25 mouse cellular contexts compared by ENCODE assay signal in the genomic region with DNA sequence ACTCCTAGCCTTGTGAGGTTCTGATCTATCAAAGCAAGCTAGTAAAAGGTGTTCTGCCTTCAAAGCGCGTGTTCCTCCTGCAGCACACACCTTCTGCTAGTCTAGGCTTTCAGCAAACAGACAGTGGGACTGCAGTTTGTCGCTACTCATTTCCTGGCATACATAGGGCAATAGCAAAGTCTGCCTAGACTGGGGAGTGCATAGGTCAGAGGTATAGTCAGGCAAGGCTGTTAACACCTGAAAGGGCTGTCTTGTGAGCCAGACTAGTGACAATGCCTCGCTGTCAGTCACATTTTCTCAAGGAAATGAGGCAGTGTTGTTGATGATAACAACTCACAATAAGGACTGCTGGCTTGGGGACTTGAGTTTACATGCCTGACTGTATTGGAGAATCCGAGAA. TPM values are rescaled to one million over a fixed set of nuclear protein-coding genes. Genes with fewer than 3 reads are reported as not detected.
DNase-seq lines count a peak whose midpoint lies in the region; ATAC-seq and TF ChIP-seq lines count a peak whose summit lies in the region.
"Had no signal": no experiment of that assay in that cellular context is flagged by ENCODE, and none has a peak within 500 bp of the region (broad histone marks: within the 10 kb centered on the region; RNA-seq: fewer than 3 reads in every experiment).

No protein-coding gene starts in this region.

- no peaks in the 10 kb centered on the region for H3K36me3 ChIP-seq in intestine, embryonic 15.5 days
- no peaks in the 10 kb centered on the region for H3K36me3 ChIP-seq in intestine, postnatal 0 days (ENCODE audit: control insufficient read depth, insufficient read depth)
- H3K36me3 ChIP-seq in intestine, embryonic 16.5 days (ENCODE audit: control insufficient read depth, insufficient read depth, low read length) = no peaks in the 10 kb centered on the region
- H3K36me3 ChIP-seq: embryonic facial prominence, embryonic 10.5 days; embryonic facial prominence, embryonic 12.5 days; forebrain, embryonic 15.5 days; G1E had no signal

- H3K4me3 ChIP-seq in intestine, embryonic 15.5 days (replicated peaks) = no peak overlapping the region
- H3K4me3 ChIP-seq in intestine, postnatal 0 days (ENCODE audit: low read depth, low read length) = no peak overlapping the region
- H3K4me3 ChIP-seq in intestine, embryonic 16.5 days (ENCODE audit: low read length) = no peak overlapping the region
- H3K4me3 ChIP-seq: embryonic facial prominence, embryonic 10.5 days; embryonic facial prominence, embryonic 12.5 days; forebrain, embryonic 13.5 days; forebrain, embryonic 15.5 days had no signal

- no peaks in the 10 kb centered on the region for H3K4me1 ChIP-seq in intestine, embryonic 15.5 days (replicated peaks)
- no peaks in the 10 kb centered on the region for H3K4me1 ChIP-seq in intestine, postnatal 0 days (replicated peaks; ENCODE audit: control insufficient read depth, insufficient read depth, low read length)
- no peaks in the 10 kb centered on the region for H3K4me1 ChIP-seq in intestine, embryonic 16.5 days (ENCODE audit: control insufficient read depth, insufficient read depth, low read length)
- H3K4me1 ChIP-seq: embryonic facial prominence, embryonic 10.5 days; embryonic facial prominence, embryonic 12.5 days; forebrain, embryonic 15.5 days had no signal

- no peak overlapping the region for H3K27ac ChIP-seq in intestine, embryonic 15.5 days
- no peak overlapping the region for H3K27ac ChIP-seq in intestine, postnatal 0 days (ENCODE audit: low read depth, low read length)
- no peak overlapping the region for H3K27ac ChIP-seq in intestine, embryonic 16.5 days (ENCODE audit: low read length)
- H3K27ac ChIP-seq: embryonic facial prominence, embryonic 10.5 days; embryonic facial prominence, embryonic 12.5 days; forebrain, embryonic 13.5 days; forebrain, embryonic 15.5 days had no signal

- DNase-seq in R1 (ENCODE audit: low read depth, low spot score) = peak; percentile 3
- no peak for DNase-seq in kidney, adult 18-20 months
- DNase-seq: adrenal gland, adult 8-10 months; adrenal gland, postnatal 14 days; adrenal gland, postnatal 36 days; B cell, adult 2 months; cerebellum, adult 11-12 months; cerebellum, adult 2 months; cerebellum, adult 9-10 months; cerebellum, postnatal 10 days; cerebellum, postnatal 25 days; forebrain, postnatal 0 days had no signal

- peak; percentile 39; the same call in 1 of the 2 replicates for ATAC-seq in intestine, embryonic 15.5 days
- ATAC-seq in intestine, postnatal 0 days = no peak
- peak; percentile 59 for ATAC-seq in intestine, embryonic 16.5 days
- ATAC-seq: activated CD4-positive, CD25-positive, alpha-beta regulatory T cell, adult 4 months; CD4-positive, CD25-positive, alpha-beta regulatory T cell, adult 4 months; forebrain, embryonic 13.5 days; forebrain, embryonic 15.5 days; forebrain, postnatal 0 days; Patski had no signal

- 49% methylated on average over 5 of the region's 5 CpGs for WGBS in intestine, embryonic 15.5 days
- 44% methylated on average over 5 of the region's 5 CpGs for WGBS in intestine, postnatal 0 days
- WGBS in intestine, embryonic 16.5 days = 47% methylated on average over 5 of the region's 5 CpGs

- H3K9ac ChIP-seq in intestine, embryonic 15.5 days = no peak overlapping the region
- H3K9ac ChIP-seq in intestine, postnatal 0 days (ENCODE audit: low read depth, low read length) = no peak overlapping the region
- no peak overlapping the region for H3K9ac ChIP-seq in intestine, embryonic 16.5 days (ENCODE audit: low read depth, low read length)
- H3K9ac ChIP-seq: embryonic facial prominence, embryonic 12.5 days; forebrain, embryonic 13.5 days; forebrain, embryonic 15.5 days; forebrain, postnatal 0 days had no signal

- H3K4me2 ChIP-seq in intestine, embryonic 15.5 days (replicated peaks) = no peak overlapping the region
- no peak overlapping the region for H3K4me2 ChIP-seq in intestine, postnatal 0 days (replicated peaks; ENCODE audit: low read depth)
- no peak overlapping the region for H3K4me2 ChIP-seq in intestine, embryonic 16.5 days (ENCODE audit: low read depth, low read length)
- H3K4me2 ChIP-seq: embryonic facial prominence, embryonic 12.5 days; forebrain, embryonic 13.5 days; forebrain, embryonic 15.5 days had no signal

- H3K27me3 ChIP-seq in intestine, embryonic 15.5 days (replicated peaks) = no peaks in the 10 kb centered on the region
- H3K27me3 ChIP-seq in intestine, postnatal 0 days (replicated peaks; ENCODE audit: control insufficient read depth, insufficient read depth, low read length) = no peaks in the 10 kb centered on the region
- no peaks in the 10 kb centered on the region for H3K27me3 ChIP-seq in intestine, embryonic 16.5 days (replicated peaks; ENCODE audit: control insufficient read depth, insufficient read depth, low read length)
- H3K27me3 ChIP-seq: CH12.LX; embryonic facial prominence, embryonic 12.5 days; forebrain, embryonic 13.5 days; forebrain, embryonic 15.5 days had no signal

- TF ChIP-seq CTCF in intestine, postnatal 0 days (IDR thresholded peaks at IDR 0.05; ENCODE audit: low read depth) = no peak

- no peaks in the 10 kb centered on the region for H3K9me3 ChIP-seq in intestine, embryonic 15.5 days
- H3K9me3 ChIP-seq in intestine, postnatal 0 days (ENCODE audit: control insufficient read depth) = no peaks in the 10 kb centered on the region
- no peaks in the 10 kb centered on the region for H3K9me3 ChIP-seq in intestine, embryonic 16.5 days (ENCODE audit: control insufficient read depth, low read length)
- H3K9me3 ChIP-seq: embryonic facial prominence, embryonic 10.5 days; embryonic facial prominence, embryonic 12.5 days; forebrain, embryonic 13.5 days; forebrain, embryonic 15.5 days; G1E had no signal

RNA-seq across cellular contexts. Expression of a gene that starts 35.0 kb away (rescaled TPM):
- polyA plus RNA-seq in intestine, embryonic 15.5 days (2015; fragmentation: Nextera tagmentation; extraction: Ambion mirVana) = 1.4 and 1.7 TPM in 2 replicates
- polyA plus RNA-seq in intestine, postnatal 0 days (2015; fragmentation: Nextera tagmentation; extraction: Ambion mirVana) = 0.48 and 0.54 TPM in 2 replicates
- polyA plus RNA-seq in intestine, embryonic 16.5 days (2015; fragmentation: Nextera tagmentation; extraction: Ambion mirVana) = 1.3 TPM in 2 replicates
- polyA plus RNA-seq: activated CD4-positive, CD25-positive, alpha-beta regulatory T cell, adult 4 months; CD4-positive, CD25-positive, alpha-beta regulatory T cell, adult 4 months; G1E; Patski had no signal

RNA-seq across cellular contexts. Expression of a gene that starts 44.0 kb away (rescaled TPM):
- polyA plus RNA-seq in intestine, embryonic 15.5 days (2015; fragmentation: Nextera tagmentation; extraction: Ambion mirVana) = not detected in 2 replicates
- 0.10 and 0.18 TPM in 2 replicates for polyA plus RNA-seq in intestine, postnatal 0 days (2015; fragmentation: Nextera tagmentation; extraction: Ambion mirVana)
- polyA plus RNA-seq in intestine, embryonic 16.5 days (2015; fragmentation: Nextera tagmentation; extraction: Ambion mirVana) = 0.07 and 0.13 TPM in 2 replicates
- polyA plus RNA-seq: activated CD4-positive, CD25-positive, alpha-beta regulatory T cell, adult 4 months; CD4-positive, CD25-positive, alpha-beta regulatory T cell, adult 4 months; forebrain, embryonic 11.5 days; G1E; Patski had no signal
